Mouse (Mus musculus): ENCODE results near the gene Gm1043.

Gene Gm1043

DNA sequence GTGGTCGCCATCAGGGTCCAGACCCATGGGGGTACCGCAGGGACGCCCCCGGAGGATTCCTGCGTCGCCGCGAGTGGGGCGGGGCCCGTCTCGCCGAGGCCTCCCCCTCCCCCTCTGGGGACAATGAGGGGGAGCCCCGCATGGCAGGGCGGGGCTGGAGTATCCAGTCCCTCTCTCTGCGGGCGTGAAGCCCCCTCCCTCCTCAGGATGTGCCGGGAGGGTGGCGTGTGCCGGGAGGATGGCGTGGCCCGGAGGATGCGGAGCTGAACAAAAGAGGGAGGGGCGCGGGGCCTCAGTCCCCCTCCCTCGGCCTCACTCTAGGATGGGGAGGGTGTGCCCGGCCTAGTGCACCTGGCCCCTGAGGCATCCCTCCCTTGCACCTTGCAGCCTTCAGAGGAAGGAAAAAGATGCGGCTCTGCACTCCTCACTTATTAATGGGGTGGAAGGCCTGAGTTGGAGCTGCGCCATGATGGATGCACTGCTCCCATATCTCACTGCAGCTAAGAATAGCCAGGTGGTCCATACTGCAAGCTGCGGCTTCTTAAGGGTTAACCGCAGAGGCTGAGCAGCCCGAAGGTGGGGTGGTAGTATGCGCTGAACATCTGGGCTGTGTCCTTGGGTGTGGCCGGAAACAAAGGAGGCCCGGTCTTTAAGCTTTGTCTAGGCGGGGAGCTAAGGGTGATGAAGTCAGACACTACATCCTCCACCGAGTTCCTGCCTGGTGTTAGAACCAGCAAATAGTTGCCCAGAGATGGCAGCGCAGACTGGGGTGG, 161.2 kb downstream of the Gm1043 start:
- DNase-seq: peak; percentile 52

GRCm38 (mm10) chr5:37247456-37247855, 162.3 kb downstream of the Gm1043 start:
- DNase-seq: peak; percentile 65

GRCm38 (mm10) chr5:37248870-37249269, 163.7 kb downstream of the Gm1043 start:
- DNase-seq: no peak

DNA sequence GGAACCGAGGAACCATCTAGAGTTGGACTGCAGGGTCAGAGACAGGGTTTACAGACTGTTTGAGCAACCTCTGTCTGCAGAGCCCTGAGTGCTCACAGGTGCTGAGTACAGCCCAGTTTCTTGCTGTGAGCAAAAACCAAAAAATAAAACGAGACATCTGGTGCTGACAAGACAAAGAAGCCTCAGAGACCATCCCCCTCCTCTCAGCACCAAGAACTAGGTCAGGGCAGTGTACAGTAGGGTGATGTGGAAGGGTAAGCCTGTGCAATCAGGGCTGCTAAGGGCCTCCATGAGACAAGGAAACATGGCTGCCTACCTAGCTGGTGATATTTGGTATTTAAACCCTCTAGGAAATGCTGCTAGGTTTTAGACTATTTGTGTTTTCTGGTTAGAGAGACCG, 166.4 kb downstream of the Gm1043 start:
- DNase-seq: no peak

DNA sequence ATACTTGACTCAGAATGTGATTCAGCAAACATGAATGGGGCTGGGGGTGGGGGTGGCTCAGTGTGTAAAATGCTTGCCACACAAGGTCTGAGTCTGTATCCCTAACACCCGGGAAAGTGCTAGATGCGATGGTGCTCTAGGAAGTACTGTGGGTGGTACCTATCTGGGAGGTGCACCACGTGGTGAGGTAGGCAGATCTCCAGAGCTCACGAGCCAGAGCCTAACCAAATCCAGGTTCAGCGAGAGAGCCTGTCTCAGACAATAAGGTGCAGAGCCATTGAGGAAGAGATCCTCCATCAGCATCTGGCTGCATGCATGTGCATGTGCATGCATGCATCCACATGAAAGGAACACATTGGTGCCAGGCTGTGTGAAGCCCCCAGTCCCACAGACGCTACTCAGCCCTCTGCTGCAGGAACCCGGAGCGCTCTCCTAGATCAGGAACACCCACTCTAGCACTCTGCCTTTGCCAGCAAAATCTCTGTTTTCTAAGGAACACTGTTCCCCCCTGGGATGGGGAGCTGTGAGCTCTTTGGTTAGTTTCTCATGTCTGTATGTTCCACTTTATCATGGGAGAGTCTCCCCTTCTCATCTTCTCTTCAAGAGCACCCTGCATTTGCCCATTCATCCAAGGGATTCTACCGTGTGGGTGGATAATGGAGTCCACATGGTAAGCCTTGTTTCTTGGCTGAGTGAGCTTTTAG, 167.1 kb downstream of the Gm1043 start:
- no peak for DNase-seq

DNA sequence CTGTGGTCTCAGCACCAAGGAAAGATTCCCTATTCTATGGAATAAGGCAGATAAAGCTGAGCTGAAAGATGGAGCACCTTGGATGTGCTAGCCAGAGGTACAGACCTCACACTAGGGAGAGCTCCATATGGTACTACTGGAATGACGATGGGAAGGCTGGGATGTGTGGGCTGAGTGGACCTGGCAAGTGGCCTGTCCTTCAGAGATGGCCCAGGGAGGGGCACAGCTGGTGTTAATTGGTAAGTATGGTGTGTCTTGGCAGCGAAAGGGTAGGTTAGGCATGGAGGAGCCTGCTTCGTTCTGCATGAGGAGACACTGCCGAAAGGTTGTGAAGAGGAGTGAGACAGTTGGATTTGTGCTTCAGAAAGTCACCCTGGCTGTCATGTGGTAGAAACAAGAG, 169.4 kb downstream of the Gm1043 start:
- peak; percentile 38 for DNase-seq

DNA sequence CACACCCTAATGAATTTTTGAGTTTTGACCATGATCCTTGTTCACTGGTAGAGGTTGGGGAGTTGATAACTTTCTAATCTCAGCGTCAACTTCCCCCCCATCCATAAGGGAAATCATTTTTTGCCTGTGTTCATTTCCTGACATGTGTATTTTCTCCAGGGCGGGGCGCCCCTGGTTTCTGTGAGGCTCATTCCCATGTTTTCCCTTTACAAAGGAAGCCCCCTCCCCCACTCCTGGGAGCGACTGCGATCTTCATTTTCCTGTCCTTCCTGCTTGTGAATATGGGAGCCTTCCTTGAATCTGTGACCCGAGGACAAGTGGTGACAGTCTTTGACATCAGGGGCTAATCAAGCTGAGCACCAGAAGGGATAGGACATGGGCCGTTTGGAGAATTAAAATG, 171.7 kb downstream of the Gm1043 start:
- DNase-seq: no peak

GRCm38 (mm10) chr5:37257243-37257642, 172.1 kb downstream of the Gm1043 start:
- DNase-seq: no peak

- DNase-seq: no peak
Observed at GRCm38 (mm10) chr5:37261734-37262133, 176.6 kb downstream of the Gm1043 start.

- DNase-seq: no peak
Observed at GRCm38 (mm10) chr5:37263816-37264215, 178.6 kb downstream of the Gm1043 start.

Measured in cerebellum, adult 8-10 months (tissue).